Mouse (Mus musculus): ENCODE measurements around the gene Phc1. TPM values are rescaled to one million over a fixed set of nuclear protein-coding genes. Genes with fewer than 3 reads are reported as not detected.
A peak's percentile ranks its signal among the peaks of the same experiment; 100 is the strongest.
"Not testable (repeated sequence)": the region's sequence is repeated elsewhere in the genome, so short reads cannot be mapped to it uniquely, and the experiment has no call there.

Phc1 gene
- polyA plus RNA-seq (2015; fragmentation: Nextera tagmentation; extraction: Ambion mirVana), result 36.1 and 38.6 TPM in 2 replicates

DNA sequence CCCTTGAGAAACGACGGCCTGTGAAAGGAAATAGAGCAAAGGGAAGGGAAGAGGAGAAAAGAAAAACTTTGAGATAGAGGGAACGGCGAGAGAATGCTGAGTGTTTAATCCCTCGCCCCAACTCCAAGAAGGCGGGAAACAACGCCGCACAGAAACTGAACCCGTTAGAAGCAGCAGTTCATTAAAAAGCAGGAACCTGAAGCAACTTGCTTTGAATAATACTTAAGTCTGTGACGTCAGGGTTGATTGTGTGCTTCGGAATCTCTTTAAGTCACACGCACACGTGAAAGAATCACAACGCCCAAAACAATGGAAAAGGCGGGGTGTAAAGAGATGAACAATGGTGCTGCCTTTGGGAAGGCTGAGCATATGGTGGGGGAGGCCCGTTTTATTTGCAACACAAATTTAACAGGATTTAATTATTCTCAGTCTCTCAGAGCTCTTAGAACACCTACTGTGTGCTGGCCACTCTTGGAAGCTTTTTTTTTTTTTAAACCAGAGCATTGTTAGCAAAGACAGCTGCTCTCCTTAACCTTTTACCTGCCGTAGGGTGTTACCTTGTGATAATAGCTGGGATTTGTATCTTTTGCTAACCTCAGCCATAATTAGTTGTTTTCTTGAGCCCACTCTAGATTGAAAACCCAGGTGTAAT is at the start of gene Phc1:
Gene Phc1 (minus strand): TSS at position 213 of the 652 bp plus-strand sequence.
- Histone ChIP-seq H3K27me3 (replicated peaks) (no peaks in the 10 kb centered on the region), H3K4me3 (peak within 1 kb of the TSS; percentile 67), H3K4me2 (peak within 1 kb of the TSS; percentile 63), H3K9me3 (no peaks in the 10 kb centered on the region), H3K36me3 (replicated peaks) (peaks cover 3% of the 10 kb centered on the region; the same call in 1 of the 2 replicates), H3K27ac (peak within 1 kb of the TSS; percentile 97), H3K9ac (peak within 1 kb of the TSS; percentile 75), H3K4me1 (peaks cover 27% of the 10 kb centered on the region)
- under 1% methylated on average over 17 of the region's 17 CpGs for WGBS
- peak; percentile 77 for ATAC-seq (replicated peaks)

DNA sequence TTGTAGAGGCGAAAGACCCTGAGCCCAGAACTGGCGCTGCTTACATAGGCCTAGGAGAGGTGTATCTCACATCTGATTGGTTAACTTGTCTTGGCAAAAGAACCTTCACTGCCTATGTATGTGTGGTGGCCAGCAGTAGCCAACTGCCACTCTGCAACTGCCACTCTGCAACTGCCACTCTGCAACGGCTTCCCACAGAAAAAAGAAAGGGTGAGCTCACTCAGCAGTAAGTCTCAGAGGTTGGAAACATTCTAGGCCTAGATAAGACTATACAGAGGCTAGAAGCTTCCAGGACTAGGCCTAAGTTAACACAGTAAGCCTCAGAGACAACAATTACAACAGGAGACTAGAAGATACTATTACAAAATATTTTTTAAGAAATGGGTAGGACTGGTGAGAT is 49.6 kb upstream of the Phc1 start:
- H3K4me3 ChIP-seq; H3K4me1 ChIP-seq; H3K27ac ChIP-seq; H3K9ac ChIP-seq; H3K36me3 ChIP-seq (replicated peaks); H3K27me3 ChIP-seq (replicated peaks); ATAC-seq (replicated peaks); H3K4me2 ChIP-seq; H3K9me3 ChIP-seq: not testable (repeated sequence)
- WGBS, result 75% methylated on average over 3 of the region's 3 CpGs

DNA sequence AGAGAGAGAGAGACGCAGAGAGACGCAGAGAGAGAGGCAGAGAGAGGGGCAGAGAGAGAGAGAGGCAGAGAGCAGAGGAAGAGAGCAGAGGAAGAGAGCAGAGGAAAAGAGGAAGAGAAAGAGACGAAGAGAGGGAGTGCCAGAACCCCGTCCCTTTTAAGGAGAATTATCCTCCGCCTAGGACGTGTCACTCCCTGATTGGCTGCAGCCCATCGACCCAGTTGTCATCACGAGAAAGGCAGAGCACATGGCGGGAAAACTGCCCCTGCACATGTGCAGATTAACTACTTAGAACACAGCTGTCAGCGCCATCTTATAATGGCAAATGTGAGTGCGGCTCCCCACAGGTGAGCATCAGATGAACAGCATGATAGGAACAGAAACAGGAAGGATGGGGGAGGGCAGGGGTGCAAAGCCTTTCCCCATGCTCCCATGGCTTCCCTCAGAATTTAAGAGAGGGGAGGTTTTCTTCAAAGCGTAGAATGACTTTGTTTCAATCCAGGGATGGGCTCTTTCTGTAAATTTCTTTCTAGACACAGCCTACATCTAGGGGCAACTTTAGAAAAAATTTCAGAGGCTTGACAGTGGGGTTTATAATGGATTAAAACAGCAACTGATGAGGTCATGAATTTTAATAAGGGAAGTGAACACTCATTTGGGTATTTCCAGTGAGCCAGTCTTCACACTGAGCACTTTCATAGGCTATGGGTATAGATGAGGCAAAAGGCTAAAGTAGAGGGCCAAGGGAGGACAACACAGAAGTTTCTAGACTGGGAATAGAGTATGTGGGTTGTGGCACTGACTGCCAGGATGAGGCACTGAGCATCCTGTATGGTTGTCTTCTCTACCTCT is 47.0 kb upstream of the Phc1 start:
- not testable (repeated sequence) for H3K27ac ChIP-seq; ATAC-seq (replicated peaks); H3K27me3 ChIP-seq (replicated peaks); H3K9ac ChIP-seq; H3K4me3 ChIP-seq; H3K9me3 ChIP-seq; H3K4me1 ChIP-seq; H3K4me2 ChIP-seq; H3K36me3 ChIP-seq (replicated peaks)
- 82% methylated on average over 12 of the region's 12 CpGs for WGBS

DNA sequence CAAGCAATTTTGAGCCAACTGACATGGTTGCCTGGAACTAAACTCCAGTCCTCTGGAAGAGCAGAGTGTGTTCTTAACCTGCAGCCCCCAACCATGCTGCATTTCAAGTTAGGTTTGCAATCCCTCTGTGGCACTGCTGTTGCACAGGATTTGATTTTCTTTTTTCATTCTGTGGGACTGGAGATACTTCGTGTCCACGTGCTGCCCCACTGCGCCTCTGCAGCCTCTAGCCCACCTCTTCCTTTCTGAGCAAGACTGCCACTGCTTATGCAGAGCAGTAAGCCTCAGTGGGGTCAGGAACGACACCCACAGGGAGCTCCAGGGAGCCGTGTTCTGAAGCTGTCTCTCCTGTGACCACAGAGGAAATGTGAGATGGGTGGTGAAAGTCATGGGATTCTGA is 45.4 kb upstream of the Phc1 start:
- Histone ChIP-seq H3K36me3 (replicated peaks) (no peaks in the 10 kb centered on the region), H3K27me3 (replicated peaks) (no peaks in the 10 kb centered on the region), H3K27ac (no peak overlapping the region), H3K9ac (no peak overlapping the region), H3K9me3 (no peaks in the 10 kb centered on the region), H3K4me3 (no peak overlapping the region), H3K4me1 (no peaks in the 10 kb centered on the region), H3K4me2 (no peak overlapping the region)
- no peak for ATAC-seq (replicated peaks)
- 74% methylated on average over 5 of the region's 5 CpGs for WGBS

DNA sequence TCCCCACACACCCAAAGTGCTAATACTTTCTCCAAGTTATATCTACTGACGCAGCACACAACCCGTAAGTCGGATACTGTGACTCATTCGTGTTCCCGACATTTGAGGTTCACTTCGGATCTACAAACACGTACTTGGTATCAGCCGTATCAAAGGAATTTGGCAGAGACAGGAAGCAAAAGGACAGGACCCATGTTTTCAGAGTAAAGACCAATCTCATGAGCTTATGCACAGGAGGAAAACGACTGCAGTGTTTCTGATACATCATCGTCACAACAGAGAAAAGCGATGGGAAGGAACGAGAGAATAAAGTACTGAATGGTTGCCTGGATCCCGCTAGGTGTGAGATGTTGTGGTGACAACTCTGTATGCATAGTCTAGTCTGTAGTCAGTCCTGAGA is 44.5 kb upstream of the Phc1 start:
- no peak overlapping the region for H3K4me2 ChIP-seq
- 93% methylated on average over 13 of the region's 13 CpGs for WGBS

DNA sequence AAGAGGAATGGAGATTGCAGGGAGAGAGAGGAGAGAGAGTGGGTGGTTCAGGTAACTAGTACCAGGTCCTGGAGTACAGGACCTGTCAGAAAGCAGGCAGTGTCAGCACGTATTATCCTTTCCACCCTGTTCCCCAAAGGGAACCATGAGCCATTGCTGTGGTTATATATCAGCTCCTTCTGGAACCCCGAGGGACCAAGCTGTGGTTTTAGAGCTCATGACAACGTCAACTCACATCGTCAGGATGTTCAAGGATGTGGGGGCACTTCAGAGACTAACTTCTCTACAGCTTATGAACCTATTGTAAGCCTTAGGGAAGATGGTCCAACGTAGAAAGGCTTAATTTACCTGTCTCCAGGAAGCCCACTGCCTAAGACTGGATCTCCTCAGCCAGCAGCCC is 42.9 kb upstream of the Phc1 start:
- no peaks in the 10 kb centered on the region for H3K4me1 ChIP-seq
- H3K9me3 ChIP-seq, result no peaks in the 10 kb centered on the region
- no peaks in the 10 kb centered on the region for H3K36me3 ChIP-seq (replicated peaks)
- H3K4me3 ChIP-seq, result no peak overlapping the region
- no peak overlapping the region for H3K9ac ChIP-seq
- H3K27ac ChIP-seq, result no peak overlapping the region
- ATAC-seq (replicated peaks), result no peak
- WGBS, result 81% methylated on average over 5 of the region's 5 CpGs
- H3K27me3 ChIP-seq (replicated peaks), result no peaks in the 10 kb centered on the region
- no peak overlapping the region for H3K4me2 ChIP-seq

More for the DNA sequence above, 44.5 kb upstream of the Phc1 start:
- Histone ChIP-seq H3K9me3 (no peaks in the 10 kb centered on the region), H3K4me3 (no peak overlapping the region), H3K9ac (no peak overlapping the region), H3K27me3 (replicated peaks) (no peaks in the 10 kb centered on the region), H3K27ac (no peak overlapping the region), H3K36me3 (replicated peaks) (no peaks in the 10 kb centered on the region), H3K4me1 (no peaks in the 10 kb centered on the region)
- ATAC-seq (replicated peaks), result no peak

DNA sequence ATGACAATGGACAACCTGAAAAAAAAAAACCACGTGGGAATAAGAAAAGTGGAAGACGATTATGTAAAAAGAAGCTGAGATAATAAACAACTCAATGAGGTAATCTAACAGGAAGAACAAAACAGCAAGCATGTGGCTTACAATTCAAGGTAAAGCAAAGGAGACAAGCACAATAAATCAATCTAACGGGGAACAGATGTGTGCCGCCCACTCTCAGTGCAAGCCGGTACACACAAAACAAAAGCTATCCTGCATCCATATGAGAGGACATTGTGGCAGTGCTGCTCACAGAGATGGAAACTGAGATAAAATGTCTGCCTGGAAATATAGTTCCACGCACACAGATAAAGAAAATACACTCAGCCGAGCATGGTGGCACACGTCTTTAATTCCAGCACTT is 41.7 kb upstream of the Phc1 start:
- Histone ChIP-seq H3K9me3 (no peaks in the 10 kb centered on the region), H3K4me2 (no peak overlapping the region), H3K27me3 (replicated peaks) (no peaks in the 10 kb centered on the region), H3K27ac (no peak overlapping the region), H3K9ac (no peak overlapping the region), H3K36me3 (replicated peaks) (no peaks in the 10 kb centered on the region), H3K4me3 (no peak overlapping the region), H3K4me1 (no peaks in the 10 kb centered on the region)
- WGBS, result 87% methylated on average over 8 of the region's 8 CpGs
- ATAC-seq (replicated peaks), result no peak

DNA sequence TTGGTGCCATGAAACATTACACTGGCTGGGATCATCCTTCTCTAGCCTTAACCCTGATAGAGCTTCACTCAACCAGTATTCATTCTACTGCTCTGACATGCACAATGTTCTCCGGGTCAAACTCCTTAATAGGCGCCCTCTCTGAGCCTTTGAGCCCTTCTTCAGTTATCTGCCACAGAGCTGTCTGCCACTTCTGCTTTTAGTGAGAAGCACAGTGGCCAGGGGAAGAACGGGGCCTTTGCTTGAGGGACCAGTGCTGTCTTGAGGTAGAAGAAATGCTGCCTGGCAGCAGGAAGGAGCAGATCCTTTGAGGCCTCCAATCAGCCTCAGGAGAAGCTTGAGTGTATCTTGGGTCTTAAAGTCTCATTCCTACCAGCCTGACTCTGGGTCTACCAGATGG is 27.9 kb upstream of the Phc1 start:
- WGBS, result 93% methylated on average over 3 of the region's 3 CpGs
- no peak overlapping the region for H3K4me3 ChIP-seq
- no peak overlapping the region for H3K4me2 ChIP-seq
- no peaks in the 10 kb centered on the region for H3K9me3 ChIP-seq
- H3K9ac ChIP-seq, result no peak overlapping the region
- no peaks in the 10 kb centered on the region for H3K27me3 ChIP-seq (replicated peaks)
- no peaks in the 10 kb centered on the region for H3K4me1 ChIP-seq
- ATAC-seq (replicated peaks), result no peak
- H3K36me3 ChIP-seq (replicated peaks), result no peaks in the 10 kb centered on the region
- H3K27ac ChIP-seq, result no peak overlapping the region

DNA sequence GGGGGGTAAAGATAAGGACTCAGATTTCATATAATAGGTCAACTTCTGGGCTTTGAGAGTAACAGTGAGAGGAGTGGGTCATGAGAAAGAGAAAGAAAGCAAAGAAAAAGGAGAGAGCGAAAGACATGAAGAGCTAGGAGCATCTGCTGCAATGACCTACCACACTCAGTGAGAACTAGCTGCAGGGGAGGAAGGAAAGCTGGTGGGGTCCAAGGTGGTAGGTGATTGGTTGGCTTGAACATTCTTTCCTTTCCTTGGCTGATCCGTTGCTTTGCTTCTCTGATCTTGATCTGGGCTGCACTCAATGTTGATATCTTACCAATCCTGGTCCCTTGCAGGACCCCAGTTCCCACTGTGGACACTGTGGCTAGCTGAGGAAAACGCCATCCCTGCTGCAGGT is 26.6 kb upstream of the Phc1 start:
- Histone ChIP-seq H3K4me1 (no peaks in the 10 kb centered on the region), H3K27me3 (replicated peaks) (no peaks in the 10 kb centered on the region), H3K36me3 (replicated peaks) (no peaks in the 10 kb centered on the region), H3K9me3 (no peaks in the 10 kb centered on the region), H3K4me3 (no peak overlapping the region), H3K9ac (no peak overlapping the region), H3K27ac (no peak overlapping the region), H3K4me2 (no peak overlapping the region)
- 63% methylated on average over 3 of the region's 3 CpGs for WGBS
- no peak for ATAC-seq (replicated peaks)

DNA sequence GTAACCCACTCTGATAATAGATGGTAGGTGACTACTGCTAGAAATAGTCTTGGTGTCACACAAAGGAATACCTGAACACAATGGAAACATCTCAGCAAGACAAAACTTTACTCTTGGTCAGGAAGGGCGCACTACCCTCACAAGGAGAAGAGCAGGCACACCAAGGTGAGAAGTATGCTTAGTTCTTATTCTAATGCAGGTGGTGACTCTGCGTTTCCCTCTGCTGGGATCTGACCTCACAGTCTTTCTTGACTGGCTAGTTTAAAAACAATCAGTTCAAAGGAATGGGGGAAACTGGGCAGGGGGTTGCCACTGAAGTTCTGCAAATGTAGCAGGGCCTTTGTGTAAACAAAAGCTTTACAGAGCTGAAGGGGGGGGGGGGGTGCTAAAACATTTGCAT is 25.9 kb upstream of the Phc1 start:
- ATAC-seq (replicated peaks), result no peak
- Histone ChIP-seq H3K4me2 (no peak overlapping the region), H3K9me3 (no peaks in the 10 kb centered on the region), H3K27me3 (replicated peaks) (no peaks in the 10 kb centered on the region), H3K36me3 (replicated peaks) (no peaks in the 10 kb centered on the region), H3K27ac (no peak overlapping the region), H3K4me3 (no peak overlapping the region), H3K4me1 (no peaks in the 10 kb centered on the region), H3K9ac (no peak overlapping the region)
- 41% methylated on average over 2 of the region's 2 CpGs for WGBS

DNA sequence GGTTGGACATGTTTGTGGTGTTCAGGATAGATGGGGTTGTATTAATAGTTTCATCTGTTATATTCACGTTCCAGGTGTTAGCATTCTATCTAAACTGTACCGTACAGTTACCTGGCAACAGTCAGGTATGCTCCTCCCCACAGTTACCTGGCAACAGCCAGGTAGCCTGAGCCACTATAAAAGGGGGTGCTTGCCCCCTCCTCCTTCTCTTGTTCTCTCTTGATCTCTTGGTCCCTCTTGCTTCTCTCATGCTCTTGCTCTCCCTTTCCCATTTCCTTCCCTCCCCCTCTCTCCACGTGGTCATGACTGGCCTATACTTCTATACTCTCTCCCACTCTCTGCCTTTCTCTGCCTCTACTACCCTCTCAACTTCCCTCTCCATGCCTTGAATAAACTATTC is 25.3 kb upstream of the Phc1 start:
- Histone ChIP-seq H3K9ac (no peak overlapping the region), H3K4me2 (no peak overlapping the region), H3K9me3 (no peaks in the 10 kb centered on the region), H3K4me3 (no peak overlapping the region), H3K36me3 (replicated peaks) (no peaks in the 10 kb centered on the region), H3K4me1 (no peaks in the 10 kb centered on the region), H3K27ac (no peak overlapping the region), H3K27me3 (replicated peaks) (no peaks in the 10 kb centered on the region)
- ATAC-seq (replicated peaks), result no peak
- WGBS, result 53% methylated on average over 3 of the region's 3 CpGs

DNA sequence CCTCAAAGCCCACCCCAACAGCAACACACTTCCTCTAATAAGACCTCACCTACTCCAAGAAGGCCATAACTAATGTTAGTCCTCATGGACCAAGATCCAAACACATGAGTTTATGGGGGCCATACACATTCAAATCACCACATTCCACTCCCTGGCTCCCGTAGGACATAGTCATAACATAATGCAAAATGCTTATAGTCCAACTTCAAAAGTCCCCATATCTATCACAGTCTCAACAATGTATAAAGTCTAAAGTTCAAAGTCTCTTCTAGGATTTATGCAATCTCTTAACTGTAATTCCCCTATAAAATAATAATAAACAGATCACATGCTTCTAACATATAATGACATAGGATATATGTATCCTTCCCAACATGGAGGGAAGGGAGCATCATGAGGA is 16.7 kb upstream of the Phc1 start:
- H3K27ac ChIP-seq, result no peak overlapping the region
- 90% methylated on average over 1 of the region's 1 CpGs for WGBS
- H3K27me3 ChIP-seq (replicated peaks), result no peaks in the 10 kb centered on the region
- no peaks in the 10 kb centered on the region for H3K36me3 ChIP-seq (replicated peaks)
- H3K9ac ChIP-seq, result no peak overlapping the region
- H3K4me3 ChIP-seq, result no peak overlapping the region
- no peak for ATAC-seq (replicated peaks)
- H3K9me3 ChIP-seq, result no peaks in the 10 kb centered on the region
- no peaks in the 10 kb centered on the region for H3K4me1 ChIP-seq
- no peak overlapping the region for H3K4me2 ChIP-seq

DNA sequence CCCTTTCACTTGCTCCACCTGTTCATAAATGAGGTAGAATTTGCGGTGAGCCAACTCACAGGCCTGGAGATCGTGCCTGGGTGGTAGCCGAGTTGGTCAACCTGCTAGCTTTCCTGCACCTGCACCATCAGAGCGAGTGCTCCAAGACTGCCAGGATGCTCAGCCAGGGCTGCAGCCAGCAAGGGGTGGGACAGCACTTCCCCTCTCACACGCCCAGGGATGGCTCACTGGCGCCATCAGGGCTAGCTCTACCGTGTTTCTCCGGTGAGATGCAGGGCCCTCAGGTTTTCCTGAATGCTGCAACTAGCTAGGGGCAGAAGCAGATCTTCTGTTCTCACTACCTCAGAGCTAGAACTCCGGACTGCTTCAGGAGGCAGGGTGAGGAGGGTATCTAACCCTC is 15.5 kb upstream of the Phc1 start:
- H3K9me3 ChIP-seq, result no peaks in the 10 kb centered on the region
- H3K27ac ChIP-seq, result no peak overlapping the region
- no peaks in the 10 kb centered on the region for H3K4me1 ChIP-seq
- no peak overlapping the region for H3K4me3 ChIP-seq
- 69% methylated on average over 9 of the region's 9 CpGs for WGBS
- no peak for ATAC-seq (replicated peaks)
- no peak overlapping the region for H3K9ac ChIP-seq
- no peaks in the 10 kb centered on the region for H3K27me3 ChIP-seq (replicated peaks)
- H3K4me2 ChIP-seq, result no peak overlapping the region
- H3K36me3 ChIP-seq (replicated peaks), result no peaks in the 10 kb centered on the region
